Mouse (Mus musculus) MEL (cell line): ENCODE measurements around the gene Slc38a7. TPM values are rescaled to one million over a fixed set of nuclear protein-coding genes. Genes with fewer than 3 reads are reported as not detected.

Experiments
- DNase-seq: peaks from one replicate; pipeline ENCODE4 v3.0.0; 2011; ENCODE audit warnings: low read depth, low spot score
- H3K27ac ChIP-seq: 2 replicates; pipeline ENCODE4 v1.5.1; 2012; ENCODE audit warnings: low read depth, mild to moderate bottlenecking, control low read depth, low read length, moderate library complexity; ENCODE audit not compliant: control insufficient read depth
- H3K27me3 ChIP-seq, 2 experiments: fragments of 150-350 bp in 1 of 2; sonication (generic) in 1 of 2; 2 replicates each; pipeline ENCODE4 v1.6.1; 2012; ENCODE audit warnings: low read length in 2 of 2, mild to moderate bottlenecking in 2 of 2, improper control_type of control experiment in 1 of 2, moderate library complexity in 1 of 2; ENCODE audit not compliant: insufficient read depth in 2 of 2, control insufficient read depth in 1 of 2
- H3K36me3 ChIP-seq, 2 experiments: 2 replicates each; pipeline ENCODE4 v1.6.1; 2012 to 2014; ENCODE audit warnings: low read length in 2 of 2, improper control_type of control experiment in 1 of 2, inconsistent platforms in 1 of 2, mild to moderate bottlenecking in 1 of 2; ENCODE audit not compliant: insufficient read depth in 2 of 2, control insufficient read depth in 1 of 2
- H3K4me1 ChIP-seq, 2 experiments: fragments of 150-350 bp in 1 of 2; sonication (generic) in 1 of 2; 2 replicates each; pipeline ENCODE4 v1.6.1; 2012; ENCODE audit warnings: low read length in 2 of 2, improper control_type of control experiment in 1 of 2, mild to moderate bottlenecking in 1 of 2; ENCODE audit not compliant: insufficient read depth in 2 of 2, control insufficient read depth in 1 of 2
- H3K4me3 ChIP-seq, 2 experiments: fragments of 150-350 bp in 1 of 2; sonication (generic) in 1 of 2; 2 replicates each; pipeline ENCODE4 v1.5.1; 2012; ENCODE audit warnings: low read depth in 2 of 2, low read length in 2 of 2, mild to moderate bottlenecking in 2 of 2, moderate library complexity in 2 of 2, control low read depth in 1 of 2, improper control_type of control experiment in 1 of 2; ENCODE audit not compliant: control insufficient read depth in 1 of 2, insufficient read depth in 1 of 2
- H3K79me2 ChIP-seq: 2 replicates; pipeline ENCODE4 v1.6.1; 2012; ENCODE audit warnings: mild to moderate bottlenecking, low read length, moderate library complexity; ENCODE audit not compliant: control insufficient read depth, poor library complexity, insufficient read depth
- H3K9ac ChIP-seq: 2 replicates; pipeline ENCODE4 v1.6.1; 2012; ENCODE audit warnings: low read depth, mild to moderate bottlenecking, control low read depth, low read length, moderate library complexity; ENCODE audit not compliant: control insufficient read depth, poor library complexity, severe bottlenecking
- H3K9me3 ChIP-seq: fragments of 150-350 bp; sonication (generic); replicated peaks from 2 replicates; pipeline ENCODE4 v1.6.1; 2012; ENCODE audit warnings: mild to moderate bottlenecking, low read length, improper control_type of control experiment, moderate library complexity; ENCODE audit not compliant: insufficient read depth
- BHLHE40 ChIP-seq: IDR thresholded peaks from 2 replicates; pipeline ENCODE4 v1.6.1; 2012; ENCODE audit warnings: low read depth, mild to moderate bottlenecking, inconsistent platforms, low read length, improper control_type of control experiment, borderline replicate concordance
- CHD1 ChIP-seq: IDR thresholded peaks from 2 replicates; pipeline ENCODE4 v1.6.1; 2012; ENCODE audit warnings: low read depth, mild to moderate bottlenecking, inconsistent platforms, low read length, improper control_type of control experiment
- CHD2 ChIP-seq: IDR thresholded peaks from 2 replicates; pipeline ENCODE4 v1.6.1; 2011; ENCODE audit warnings: low read length, improper control_type of control experiment
- CTCF ChIP-seq, 3 experiments: IDR thresholded peaks in 2 of 3; conservative IDR thresholded peaks in 1 of 3; 2 replicates each; pipeline ENCODE4 v1.5.1; 2011 to 2012; ENCODE audit warnings: low read length in 3 of 3, low read depth in 2 of 3, mild to moderate bottlenecking in 2 of 3, improper control_type of control experiment in 1 of 3, inconsistent platforms in 1 of 3, mixed read lengths in 1 of 3, moderate library complexity in 1 of 3; ENCODE audit not compliant: control insufficient read depth in 1 of 3, insufficient read depth in 1 of 3, poor library complexity in 1 of 3, severe bottlenecking in 1 of 3
- ELF1 ChIP-seq: IDR thresholded peaks from 2 replicates; pipeline ENCODE4 v1.6.1; 2014; ENCODE audit warnings: low read depth, mild to moderate bottlenecking, inconsistent platforms, low read length, improper control_type of control experiment, moderate library complexity
- EP300 ChIP-seq, 2 experiments: IDR thresholded peaks; 2 replicates each; pipeline ENCODE4 v1.6.1; 2011; ENCODE audit warnings: improper control_type of control experiment in 2 of 2, low read length in 2 of 2, low read depth in 1 of 2, mild to moderate bottlenecking in 1 of 2
- GATA1 ChIP-seq: IDR thresholded peaks from 2 replicates; pipeline ENCODE4 v1.6.1; 2011; ENCODE audit warnings: low read depth, low read length, improper control_type of control experiment
- KAT2A ChIP-seq: conservative IDR thresholded peaks from 2 replicates; pipeline ENCODE4 v1.6.1; 2012; ENCODE audit warnings: low read depth, low read length, improper control_type of control experiment, inconsistent platforms
- MAFK ChIP-seq: IDR thresholded peaks from 2 replicates; pipeline ENCODE4 v1.6.1; 2011; ENCODE audit warnings: low read depth, mild to moderate bottlenecking, low read length, improper control_type of control experiment, borderline replicate concordance
- MAX ChIP-seq: IDR thresholded peaks from 2 replicates; pipeline ENCODE4 v1.6.1; 2011; ENCODE audit warnings: low read length, improper control_type of control experiment
- MAZ ChIP-seq: IDR thresholded peaks from 2 replicates; pipeline ENCODE4 v1.6.1; 2012; ENCODE audit warnings: low read depth, mild to moderate bottlenecking, inconsistent platforms, low read length, improper control_type of control experiment
- MXI1 ChIP-seq: IDR thresholded peaks from 2 replicates; pipeline ENCODE4 v1.6.1; 2011; ENCODE audit warnings: mild to moderate bottlenecking, low read depth, low read length, improper control_type of control experiment
- MYB ChIP-seq: IDR thresholded peaks from 2 replicates; pipeline ENCODE4 v1.6.1; 2011; ENCODE audit warnings: mild to moderate bottlenecking, low read depth, low read length, improper control_type of control experiment
- NELFE ChIP-seq: IDR thresholded peaks from 2 replicates; pipeline ENCODE4 v1.6.1; 2011; ENCODE audit warnings: low read depth, low read length, improper control_type of control experiment
- POLR2AphosphoS2 ChIP-seq: IDR thresholded peaks from 2 replicates; pipeline ENCODE4 v1.6.1; 2011; ENCODE audit warnings: low read length, improper control_type of control experiment
- SMC3 ChIP-seq: IDR thresholded peaks from 2 replicates; pipeline ENCODE4 v1.6.1; 2011; ENCODE audit warnings: low read depth, low read length, improper control_type of control experiment
- TBP ChIP-seq: IDR thresholded peaks from 2 replicates; pipeline ENCODE4 v1.8.0; 2011; ENCODE audit warnings: low read depth, low read length, improper control_type of control experiment
- UBTF ChIP-seq: IDR thresholded peaks from 2 replicates; pipeline ENCODE4 v1.6.1; 2012; ENCODE audit warnings: low read depth, mild to moderate bottlenecking, inconsistent platforms, low read length, improper control_type of control experiment, moderate library complexity, borderline replicate concordance; ENCODE audit not compliant: insufficient read depth
- USF1 ChIP-seq: IDR thresholded peaks from 2 replicates; pipeline ENCODE4 v1.6.1; 2014; ENCODE audit warnings: low read depth, mild to moderate bottlenecking, inconsistent platforms, low read length, improper control_type of control experiment, moderate library complexity
- USF2 ChIP-seq, 2 experiments: IDR thresholded peaks; 2 replicates each; pipeline ENCODE4 v1.6.1; 2011 to 2012; ENCODE audit warnings: improper control_type of control experiment in 2 of 2, low read length in 2 of 2, borderline replicate concordance in 1 of 2, inconsistent platforms in 1 of 2, low read depth in 1 of 2, mild to moderate bottlenecking in 1 of 2; ENCODE audit not compliant: insufficient read depth in 1 of 2
- ZC3H11A ChIP-seq: IDR thresholded peaks from 2 replicates; pipeline ENCODE4 v1.6.1; 2012; ENCODE audit warnings: low read depth, mild to moderate bottlenecking, inconsistent platforms, low read length, improper control_type of control experiment
- ZMIZ1 ChIP-seq: IDR thresholded peaks from 2 replicates; pipeline ENCODE4 v1.6.1; 2012; ENCODE audit warnings: low read depth, mild to moderate bottlenecking, inconsistent platforms, low read length, improper control_type of control experiment, moderate library complexity
- ZNF384 ChIP-seq: IDR thresholded peaks from 2 replicates; pipeline ENCODE4 v1.6.1; 2012; ENCODE audit warnings: low read depth, mild to moderate bottlenecking, inconsistent platforms, low read length, improper control_type of control experiment
- polyA plus RNA-seq, 2 experiments: library from polyadenylated mRNA; stranded (reverse) in 1 of 2; unstranded in 1 of 2; fragments of >175 nt in 1 of 2; fragments of >200 nt in 1 of 2; gene quantifications; 2 replicates each; pipeline versions ENCODE4 v1.2.1 to v1.2.4; 2012; ENCODE audit warnings: low replicate concordance in 2 of 2, low read depth in 1 of 2; ENCODE audit not compliant: insufficient read length in 2 of 2, insufficient read depth in 1 of 2, missing spikeins in 1 of 2
- total RNA-seq: library from RNA; depleted of rRNA; stranded (reverse); fragments of 300-350 nt; gene quantifications from 2 replicates; pipeline ENCODE4 v1.2.3, GENCODE M21; 2012

Gene Slc38a7
- total and polyA plus RNA-seq, 3 experiments = 2.5 to 6.5 TPM; not detected in 1

DNA sequence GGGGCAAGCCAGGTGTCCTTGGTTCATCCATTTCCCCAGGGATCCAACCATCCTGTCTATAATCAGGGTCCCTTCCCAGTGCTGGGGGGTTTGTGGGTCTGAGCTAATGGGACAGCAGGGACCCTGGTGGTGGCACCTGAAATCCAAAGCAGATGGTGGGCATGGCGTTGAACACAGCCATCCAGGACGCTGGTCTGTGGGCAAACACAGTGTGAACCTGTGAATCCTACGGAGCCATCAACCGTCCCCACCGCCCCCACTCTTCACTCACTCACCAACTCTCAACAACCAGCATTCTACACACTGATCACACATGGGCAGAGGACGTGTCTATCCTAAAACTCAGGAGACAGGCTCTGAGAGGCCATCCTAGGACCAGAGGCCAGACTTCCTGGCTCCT lies 9.4 kb downstream of the Slc38a7 start:
- DNase-seq = no peak
- Histone ChIP-seq H3K27me3 (no peaks in the 10 kb centered on the region), H3K4me3 (no peak overlapping the region), H3K9ac (no peak overlapping the region), H3K4me1 (peaks cover 2 to 9% of the 10 kb centered on the region in 2 experiments; a peak in 3 of 4 replicates), H3K9me3 (no peaks in the 10 kb centered on the region), H3K36me3 (peaks cover 0 to 9% of the 10 kb centered on the region in 2 experiments; a peak in 2 of 4 replicates), H3K79me2 (no peaks in the 10 kb centered on the region), H3K27ac (no peak overlapping the region)
- TF ChIP-seq MYB (no peak), ELF1 (no peak), BHLHE40 (no peak), NELFE (no peak), CTCF (IDR thresholded peaks at IDR 0.05 in 2 of 3, conservative IDR thresholded peaks at IDR 0.05 in 1 of 3; ENCODE audit: control insufficient read depth in 1 of 3, insufficient read depth in 1 of 3, low read depth in 2 of 3, low read length in 3 of 3, poor library complexity in 1 of 3, severe bottlenecking in 1 of 3) (no peak), USF1 (no peak), UBTF (no peak), POLR2AphosphoS2 (no peak), ZC3H11A (no peak), TBP (no peak), MAX (no peak), MAFK (no peak), CHD2 (no peak), CHD1 (no peak), KAT2A (no peak)

DNA sequence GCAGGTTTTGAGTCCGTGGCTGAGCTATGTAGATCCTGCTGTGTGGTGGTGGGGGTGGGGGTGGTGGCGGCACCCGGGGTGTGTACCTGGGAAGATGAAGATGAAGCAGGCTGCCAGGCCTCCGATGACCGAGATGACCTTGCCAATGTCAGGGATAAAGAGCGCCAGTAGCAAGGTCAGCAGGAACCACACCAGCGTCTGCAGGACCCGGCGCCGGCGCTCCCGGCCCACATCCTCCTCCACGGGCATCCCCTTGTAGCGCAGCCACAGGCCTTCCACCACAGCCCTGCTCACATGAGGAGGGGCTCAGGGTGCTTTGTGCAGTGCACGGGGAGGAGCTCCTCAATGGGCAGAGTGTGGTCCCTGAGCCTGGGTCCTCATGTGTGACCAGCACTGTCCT lies 11.9 kb downstream of the Slc38a7 start:
- Histone ChIP-seq H3K27me3 (no peaks in the 10 kb centered on the region), H3K4me3 (no peak overlapping the region), H3K9me3 (no peaks in the 10 kb centered on the region), H3K4me1 (no peaks in the 10 kb centered on the region), H3K36me3 (no peaks in the 10 kb centered on the region), H3K9ac (no peak overlapping the region), H3K27ac (no peak overlapping the region), H3K79me2 (no peaks in the 10 kb centered on the region)
- TF ChIP-seq ZNF384 (no peak), GATA1 (no peak), EP300 (IDR thresholded peaks at IDR 0.05; ENCODE audit: low read depth in 1 of 2, low read length in 2 of 2) (no peak), MAZ (no peak), CHD2 (no peak), ELF1 (no peak), ZMIZ1 (no peak), UBTF (no peak), SMC3 (no peak), USF2 (IDR thresholded peaks at IDR 0.05; ENCODE audit: borderline replicate concordance in 1 of 2, insufficient read depth in 1 of 2, low read depth in 1 of 2, low read length in 2 of 2) (no peak), MXI1 (no peak)
- DNase-seq = no peak
